Mouse (Mus musculus) left cerebral cortex, adult 11 months (tissue): ENCODE data around the gene Ptpn14.

ENCODE experiments used
- DNase-seq: peaks from one replicate; pipeline ENCODE4 v3.0.0; 2022; ENCODE audit warnings: low spot score

Ptpn14 gene

DNA sequence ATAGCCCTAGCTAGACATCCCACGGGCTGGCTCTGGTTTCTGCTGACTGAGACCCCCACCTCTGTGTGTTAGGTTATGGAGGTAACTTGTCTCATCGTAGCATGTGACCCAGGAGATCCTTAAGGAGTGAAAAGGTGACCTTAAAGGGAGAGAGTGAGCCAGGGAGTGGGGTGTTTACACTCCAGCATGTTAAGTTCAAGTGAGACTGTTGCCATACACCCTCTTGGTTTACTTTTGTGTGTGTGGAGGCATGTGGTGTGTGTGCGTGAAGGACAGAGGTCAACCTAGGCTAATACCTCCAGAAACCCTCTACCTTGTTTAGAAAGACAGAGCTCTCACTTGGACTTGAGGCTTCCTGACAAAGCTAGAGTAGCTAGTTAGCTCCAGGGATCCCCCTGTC is 42.4 kb downstream of the Ptpn14 start:
- no peak for DNase-seq

DNA sequence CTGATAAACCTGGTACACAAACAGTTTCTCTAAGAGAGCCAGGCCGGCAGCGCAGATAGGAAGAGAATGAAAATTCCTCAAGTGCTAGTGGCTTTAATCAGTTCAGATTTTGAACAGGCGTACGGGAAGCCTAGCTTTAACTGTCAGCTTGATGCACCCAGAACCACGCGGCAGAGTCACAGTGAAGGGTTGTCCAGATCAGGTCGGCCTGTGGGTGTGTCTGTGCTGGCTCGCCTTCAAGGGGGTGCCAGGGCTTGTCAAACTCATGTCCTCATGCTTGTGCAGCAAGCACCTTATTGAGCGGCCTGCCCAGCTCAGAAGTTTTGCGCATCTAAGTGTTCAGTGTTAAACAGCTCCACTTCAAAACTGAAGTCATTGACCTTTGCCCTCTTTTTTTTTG is 44.6 kb downstream of the Ptpn14 start:
- no peak for DNase-seq

DNA sequence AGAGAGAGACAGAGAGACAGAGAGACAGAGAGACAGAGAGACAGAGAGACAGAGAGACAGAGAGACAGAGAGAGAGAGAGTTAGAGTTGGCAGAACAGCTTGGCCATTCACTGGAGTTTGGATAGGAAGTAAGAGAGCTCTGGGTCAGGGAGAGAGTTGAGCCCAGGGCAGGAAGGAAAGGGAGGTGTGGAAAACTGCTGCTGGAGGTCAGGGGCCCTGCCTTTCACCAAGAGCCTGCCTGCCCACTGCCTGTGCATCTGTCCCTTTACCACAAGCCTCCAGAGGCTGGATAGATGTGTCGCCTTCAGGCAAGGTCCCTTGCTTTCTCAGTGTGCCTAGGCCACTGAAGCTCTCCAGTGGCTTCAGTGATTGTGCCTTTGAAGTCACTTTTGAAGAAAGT is 46.7 kb downstream of the Ptpn14 start:
- no peak for DNase-seq

DNA sequence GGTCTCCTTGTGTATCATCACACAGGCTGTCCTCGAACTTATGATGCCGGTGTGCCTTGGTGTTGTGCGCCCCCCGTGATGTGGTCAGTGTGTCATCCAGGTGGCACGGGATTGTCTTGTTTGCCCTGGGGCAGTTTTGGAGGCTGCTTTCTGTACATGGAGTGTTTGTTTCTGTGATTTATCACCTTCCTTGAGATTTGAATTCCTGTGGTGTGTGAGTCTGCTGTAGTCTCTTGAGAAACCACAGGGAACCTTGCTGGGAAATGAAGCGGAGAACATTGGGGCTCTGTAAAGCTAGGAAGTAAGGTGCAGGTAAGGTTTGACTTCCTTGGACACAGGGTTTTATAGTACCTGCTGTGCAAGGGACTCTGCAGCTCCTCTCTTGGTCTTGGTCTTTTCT is 49.1 kb downstream of the Ptpn14 start:
- DNase-seq = no peak

DNA sequence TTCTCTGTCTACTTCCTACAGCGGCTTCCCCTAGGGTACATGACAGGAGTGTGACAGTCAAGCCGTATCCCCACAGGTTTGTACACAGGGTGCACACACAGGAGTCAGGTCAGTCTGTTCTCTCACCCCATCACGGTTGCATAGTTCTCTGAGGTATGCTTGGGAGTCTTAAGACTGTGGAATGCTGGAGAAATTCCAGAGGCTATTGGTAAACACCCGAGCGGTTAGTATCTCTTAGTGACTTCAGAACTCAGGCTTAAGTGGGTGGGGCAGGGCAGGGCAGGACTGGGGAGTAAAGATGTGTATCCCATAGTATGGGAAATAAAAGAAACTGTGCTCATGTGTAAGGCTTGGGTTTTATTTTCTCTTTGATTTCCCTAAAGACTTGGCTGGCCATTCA is 50.3 kb downstream of the Ptpn14 start:
- DNase-seq = no peak

DNA sequence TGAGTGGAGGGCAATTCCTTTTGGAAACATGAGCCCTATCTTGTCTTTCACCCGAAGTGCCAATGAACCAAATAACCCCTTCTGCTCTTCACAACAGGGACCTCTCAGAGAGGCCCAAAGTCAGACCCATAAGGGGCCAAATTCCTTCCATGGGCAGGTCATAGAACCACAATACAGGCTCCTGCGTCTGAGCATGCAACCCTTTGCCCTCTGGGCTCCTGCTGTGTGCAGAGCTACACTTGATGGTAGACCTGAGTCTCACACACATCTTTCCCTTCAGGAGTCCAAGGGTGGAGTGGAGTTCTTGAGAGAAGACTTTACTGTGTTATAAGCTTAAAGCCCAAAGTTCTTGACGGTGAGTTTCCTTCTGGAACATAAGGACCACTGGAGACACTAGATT is 51.2 kb downstream of the Ptpn14 start:
- no peak for DNase-seq

DNA sequence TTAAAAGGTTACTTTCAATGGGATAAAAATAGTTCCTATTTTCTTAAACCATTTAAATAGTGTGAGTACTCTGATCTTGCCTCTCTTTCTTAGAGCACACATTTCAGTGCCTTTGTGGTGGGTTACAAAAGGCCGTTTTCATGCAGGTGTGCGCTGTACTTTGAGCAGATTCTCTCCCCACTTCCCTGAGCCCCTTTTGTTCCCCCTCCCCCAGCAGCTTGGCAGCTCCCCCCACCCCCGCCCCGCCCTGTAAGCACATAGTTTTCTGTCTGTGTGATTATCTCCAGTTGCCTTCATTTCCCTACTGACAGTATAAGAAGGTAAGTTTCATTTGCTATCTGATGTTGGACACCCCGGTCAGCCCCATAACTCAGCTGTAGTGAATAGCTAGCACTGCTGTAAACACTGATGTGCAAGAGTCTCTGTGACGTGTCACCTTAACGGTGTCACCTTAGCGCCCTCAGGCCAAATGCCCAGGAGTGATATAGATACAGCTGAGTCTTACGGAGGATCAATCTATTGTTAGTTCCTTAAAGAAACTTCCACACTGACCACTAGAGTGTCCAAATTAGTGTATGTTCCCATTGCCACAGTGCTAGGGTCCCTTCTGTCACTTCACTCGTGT is 53.8 kb downstream of the Ptpn14 start:
- DNase-seq = no peak

DNA sequence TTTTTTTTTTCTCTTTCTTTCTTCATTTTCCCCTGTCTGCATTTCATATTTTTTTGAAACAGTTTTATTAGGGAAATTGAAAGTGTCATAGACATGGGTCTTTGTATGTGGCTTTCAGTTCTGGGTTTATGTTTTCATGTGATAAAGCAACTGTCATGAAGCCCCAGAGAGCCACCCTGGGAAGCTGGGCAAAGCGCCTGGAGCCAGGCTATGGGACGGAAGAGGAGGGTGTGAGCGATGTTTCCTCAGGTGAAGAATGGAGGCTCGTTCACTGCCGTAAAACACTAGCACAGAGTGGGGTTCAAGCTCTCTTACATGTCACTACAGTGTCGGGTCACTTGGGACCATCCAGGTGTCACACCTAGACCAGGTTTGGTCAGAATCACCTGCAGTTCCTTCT is 54.6 kb downstream of the Ptpn14 start:
- DNase-seq = no peak

DNA sequence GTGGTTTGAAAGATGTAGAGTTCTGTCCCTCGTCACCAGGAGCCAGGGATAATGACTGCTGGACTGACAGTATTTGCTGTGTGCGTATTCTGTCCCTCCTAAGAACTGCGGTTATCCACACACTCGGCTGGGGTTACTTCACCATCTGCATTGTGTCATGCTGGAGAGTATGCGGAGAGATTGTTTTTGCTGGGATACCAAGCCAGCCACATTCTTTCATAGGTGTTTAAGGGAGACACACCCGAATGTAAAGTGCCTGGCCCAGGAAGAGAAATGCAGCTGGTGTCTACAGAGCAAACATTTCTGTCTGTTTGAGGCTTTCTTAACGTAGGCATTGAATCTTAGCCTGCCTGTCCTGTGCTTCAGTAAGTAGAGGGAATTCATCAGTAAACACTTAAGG is 56.4 kb downstream of the Ptpn14 start:
- no peak for DNase-seq

DNA sequence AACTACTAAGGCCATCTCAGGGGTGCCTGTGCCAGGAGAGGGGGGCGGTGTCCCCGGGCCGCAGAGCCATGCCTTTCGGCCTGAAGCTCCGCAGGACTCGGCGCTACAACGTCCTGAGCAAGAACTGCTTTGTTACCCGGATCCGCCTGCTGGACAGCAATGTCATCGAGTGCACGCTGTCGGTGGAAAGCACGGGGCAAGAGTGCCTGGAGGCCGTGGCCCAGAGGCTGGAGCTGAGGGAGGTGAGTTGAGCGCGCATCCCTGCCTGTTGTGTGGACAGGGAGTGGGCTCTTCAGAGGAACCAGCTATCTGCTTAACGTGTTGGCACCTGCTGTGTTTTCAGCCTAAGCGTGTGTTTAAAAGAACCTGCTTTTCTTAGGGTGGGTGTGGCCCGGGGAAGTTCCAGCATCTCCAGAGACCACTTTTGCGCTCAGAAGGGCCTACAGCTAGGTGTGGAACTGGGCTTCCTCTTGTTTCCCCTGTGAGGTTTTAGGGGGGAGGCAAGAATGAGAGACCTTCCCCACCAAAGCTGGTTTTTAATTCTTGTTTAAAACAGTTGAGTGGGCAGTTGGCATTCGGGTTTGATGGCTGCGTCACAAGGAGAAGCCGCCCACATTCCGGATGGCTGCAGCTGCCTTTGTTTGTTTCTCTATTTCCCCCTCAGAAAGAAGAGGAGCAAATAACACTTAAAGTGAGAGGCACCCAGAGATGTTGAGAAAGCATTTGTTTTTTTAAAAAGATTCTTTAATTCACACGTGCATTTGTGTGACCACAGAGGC is 58.8 kb downstream of the Ptpn14 start:
- DNase-seq = peak; percentile 33

DNA sequence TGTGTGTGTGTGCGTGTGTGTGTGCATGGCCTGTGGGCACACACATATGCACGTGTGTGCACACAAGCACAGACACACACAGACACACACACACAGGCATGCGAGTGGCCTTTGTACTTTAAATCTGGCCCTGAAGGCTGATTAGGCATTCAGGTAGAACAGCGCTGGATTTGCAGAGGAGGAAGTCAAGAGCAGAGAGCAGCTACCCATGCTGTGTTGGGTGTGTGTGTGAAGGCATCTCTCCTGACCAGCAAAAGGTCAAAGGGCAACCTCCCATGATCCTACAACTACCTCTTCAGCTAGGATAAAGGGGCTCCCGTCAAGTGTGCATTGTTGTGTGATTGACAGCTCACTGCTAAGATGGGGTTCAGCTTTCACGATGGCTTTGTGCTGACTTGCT is 61.5 kb downstream of the Ptpn14 start:
- DNase-seq = no peak

DNA sequence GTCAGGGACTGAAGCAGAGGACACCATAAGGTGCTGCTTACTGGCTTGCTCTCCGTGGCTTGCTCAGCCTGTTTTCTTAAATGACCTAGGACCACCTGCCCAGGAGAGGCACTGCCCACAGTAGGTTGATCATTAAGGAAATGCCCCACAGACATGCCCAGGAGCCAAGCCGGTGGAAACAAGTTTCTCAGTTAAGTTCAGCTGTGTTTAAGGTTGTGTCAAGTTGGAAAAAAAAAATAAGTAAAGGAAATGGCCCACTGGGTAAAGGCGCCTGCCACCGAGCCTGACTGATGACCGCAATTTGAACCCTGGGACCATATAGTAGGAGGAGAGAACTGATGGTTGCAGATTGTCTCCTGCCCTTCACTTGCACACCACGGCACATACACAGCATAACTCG is 62.6 kb downstream of the Ptpn14 start:
- no peak for DNase-seq

DNA sequence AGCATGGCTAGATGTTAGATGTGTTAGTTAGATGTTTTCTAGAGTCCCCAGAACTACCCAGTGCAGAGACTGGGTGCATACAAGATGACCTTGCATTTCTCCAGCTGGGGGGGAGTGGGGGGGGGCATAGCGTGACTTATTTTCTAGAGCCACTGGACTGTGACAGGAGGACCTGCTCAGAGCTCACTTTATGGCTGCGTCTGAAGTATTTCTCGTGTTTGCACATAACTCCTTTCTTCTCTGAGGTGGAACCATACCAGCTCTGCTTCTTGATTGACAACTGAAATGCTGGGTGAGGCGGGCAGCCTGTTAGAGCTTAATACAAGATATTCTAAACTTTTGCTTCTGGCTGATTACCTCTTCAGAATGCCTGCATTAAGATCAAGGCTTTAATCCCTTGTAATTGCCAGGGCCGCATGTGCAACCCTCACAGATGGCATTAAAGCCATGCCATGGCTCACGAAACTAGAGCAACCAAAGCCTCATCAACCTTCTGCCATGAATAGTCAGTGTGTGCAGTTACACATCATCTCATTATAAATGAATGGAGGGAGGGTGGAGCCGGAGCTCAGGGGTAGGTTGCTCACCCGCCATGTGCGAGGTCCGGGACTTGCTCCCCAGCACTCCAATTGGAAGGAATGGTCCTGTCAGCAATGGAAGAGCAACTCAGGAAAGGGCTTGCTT is 63.6 kb downstream of the Ptpn14 start:
- no peak for DNase-seq

DNA sequence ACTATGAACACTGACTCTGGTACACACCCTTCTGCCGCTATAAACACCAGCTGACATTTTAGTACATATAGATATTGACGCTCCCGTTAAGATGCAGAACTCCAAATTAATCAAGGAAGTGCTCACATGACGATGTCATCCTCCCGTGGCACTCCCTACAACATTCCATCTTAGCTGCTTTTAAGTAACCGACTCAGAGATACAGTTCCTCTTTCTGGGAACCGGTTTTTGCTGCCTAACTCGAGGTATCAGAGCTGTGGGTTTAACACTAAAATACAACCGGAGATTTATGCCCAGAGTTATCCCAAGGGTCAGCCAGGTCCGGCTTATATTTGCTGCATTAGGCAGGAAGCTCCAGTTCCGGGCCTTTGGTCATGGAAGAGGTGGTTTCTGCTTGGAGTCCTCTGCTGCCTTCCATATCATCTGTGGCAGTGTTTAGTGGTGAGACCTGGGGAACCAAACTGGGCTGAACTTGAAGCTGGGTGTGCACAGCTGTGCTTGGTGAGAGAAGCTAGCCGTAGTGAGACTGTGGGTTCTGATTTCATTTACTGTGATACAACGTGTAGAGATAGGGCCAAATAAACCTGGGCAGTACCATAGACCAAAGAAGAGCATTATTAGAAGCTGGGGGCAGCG is 64.6 kb downstream of the Ptpn14 start:
- no peak for DNase-seq

DNA sequence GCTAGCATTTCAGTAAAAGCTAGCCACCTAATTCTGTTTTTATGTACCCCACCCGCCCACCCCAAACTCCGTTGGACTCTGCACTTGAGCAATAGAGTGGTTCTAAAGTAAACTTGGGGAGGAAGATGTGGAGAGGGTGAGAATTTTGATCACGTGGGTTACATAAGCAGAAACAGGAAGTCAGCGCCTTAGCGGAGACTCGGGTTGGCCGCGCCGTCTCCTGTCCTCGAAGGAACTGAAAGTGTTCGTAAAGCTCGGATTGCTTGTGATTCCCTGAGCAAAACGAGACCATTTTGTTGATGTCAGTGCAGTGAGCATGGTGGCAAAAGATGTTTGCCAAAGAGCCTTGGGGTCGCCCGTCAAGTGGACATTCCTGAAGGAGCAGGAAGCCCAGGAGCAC is 70.9 kb downstream of the Ptpn14 start:
- no peak for DNase-seq

DNA sequence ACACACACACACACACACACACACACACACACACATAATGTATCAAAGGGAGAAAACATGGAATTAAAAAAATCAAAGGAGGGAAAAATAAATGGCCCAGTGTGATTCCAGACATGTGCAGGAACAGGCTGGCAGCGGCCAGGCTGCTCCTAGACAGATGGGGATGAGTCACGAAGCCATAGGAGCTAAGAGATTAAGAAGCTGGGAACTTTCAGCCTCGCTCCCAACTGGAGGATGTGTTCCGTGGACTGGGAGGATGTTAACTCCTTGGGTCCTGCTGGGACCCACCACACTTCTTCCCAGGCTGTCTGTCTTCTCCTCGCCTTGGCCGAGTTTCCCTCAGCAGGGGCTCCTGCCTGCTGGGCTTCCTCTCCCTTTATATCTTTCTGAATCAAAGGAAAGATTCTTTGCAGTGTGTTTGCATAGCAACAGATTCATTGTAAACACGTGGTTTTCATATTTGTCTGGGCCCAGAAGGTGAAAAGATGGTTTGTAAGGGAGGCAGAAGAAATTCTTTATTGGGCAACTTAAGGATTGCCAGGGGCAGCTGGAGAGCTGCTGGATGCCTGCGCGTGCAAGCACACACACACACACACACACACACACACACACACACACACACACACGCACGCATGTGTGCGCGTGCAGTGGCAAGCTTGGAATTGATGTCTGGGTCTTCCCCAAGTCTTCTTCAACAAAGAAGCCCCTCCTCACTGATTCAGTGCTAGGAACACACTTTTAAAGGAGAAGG is 72.3 kb downstream of the Ptpn14 start:
- peak; percentile 19 for DNase-seq

DNA sequence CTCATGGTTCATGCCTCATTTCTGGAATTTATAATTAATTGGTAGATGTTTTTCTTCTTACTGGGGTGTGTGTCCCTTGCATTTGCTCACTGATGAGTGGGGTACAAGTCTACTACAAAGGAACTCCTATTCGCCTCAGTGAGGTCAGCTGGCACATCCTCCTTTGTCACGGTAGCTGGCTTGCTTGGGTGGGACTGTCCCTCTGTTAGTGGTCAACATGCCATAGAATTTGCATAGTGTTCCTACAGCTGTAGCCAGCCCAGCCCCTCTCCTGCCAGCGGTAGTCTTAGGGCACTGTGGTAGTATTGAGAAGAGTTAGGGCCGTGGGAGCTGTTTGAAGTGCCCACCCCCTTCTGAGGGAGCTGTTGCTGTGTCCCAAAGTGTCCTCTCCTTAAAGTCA is 73.2 kb downstream of the Ptpn14 start:
- DNase-seq = no peak

DNA sequence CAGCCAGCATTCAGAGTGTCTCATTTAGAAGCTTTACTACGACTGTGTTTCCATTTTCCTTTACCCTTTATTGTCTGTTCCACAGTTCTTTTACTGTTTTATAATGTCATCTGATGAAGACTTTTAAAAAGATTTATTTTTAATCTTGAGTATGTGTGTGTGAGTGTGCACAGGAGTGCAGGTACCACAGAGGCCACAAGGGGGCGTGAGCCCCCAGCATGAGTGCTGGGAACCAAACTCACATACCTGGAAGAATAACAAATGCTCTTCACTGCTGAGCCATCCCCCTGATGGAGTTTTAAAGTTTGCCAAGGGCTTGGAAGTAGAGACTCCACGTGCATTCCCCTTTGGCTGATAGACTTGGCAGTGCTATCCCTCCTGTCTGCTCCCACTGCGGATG is 74.5 kb downstream of the Ptpn14 start:
- DNase-seq = no peak

DNA sequence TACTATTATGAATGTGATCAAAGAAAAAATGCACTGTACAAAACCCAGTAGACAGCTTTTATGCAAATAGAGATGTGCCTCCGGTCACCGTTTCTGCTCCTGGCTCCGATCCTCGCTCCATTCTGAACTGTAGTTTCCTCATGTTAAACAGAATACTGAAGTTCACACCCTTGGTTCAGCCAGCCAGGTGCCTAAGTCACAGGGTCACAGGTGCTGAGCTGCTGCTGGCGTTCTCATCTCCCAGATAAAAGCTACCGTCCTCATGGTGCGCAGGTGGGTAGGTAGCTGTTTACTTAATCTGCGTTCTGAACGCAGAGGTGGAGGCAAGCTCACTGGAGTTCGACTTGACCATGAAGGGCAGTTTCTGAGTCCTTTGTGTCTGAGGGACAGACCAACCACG is 75.7 kb downstream of the Ptpn14 start:
- no peak for DNase-seq

DNA sequence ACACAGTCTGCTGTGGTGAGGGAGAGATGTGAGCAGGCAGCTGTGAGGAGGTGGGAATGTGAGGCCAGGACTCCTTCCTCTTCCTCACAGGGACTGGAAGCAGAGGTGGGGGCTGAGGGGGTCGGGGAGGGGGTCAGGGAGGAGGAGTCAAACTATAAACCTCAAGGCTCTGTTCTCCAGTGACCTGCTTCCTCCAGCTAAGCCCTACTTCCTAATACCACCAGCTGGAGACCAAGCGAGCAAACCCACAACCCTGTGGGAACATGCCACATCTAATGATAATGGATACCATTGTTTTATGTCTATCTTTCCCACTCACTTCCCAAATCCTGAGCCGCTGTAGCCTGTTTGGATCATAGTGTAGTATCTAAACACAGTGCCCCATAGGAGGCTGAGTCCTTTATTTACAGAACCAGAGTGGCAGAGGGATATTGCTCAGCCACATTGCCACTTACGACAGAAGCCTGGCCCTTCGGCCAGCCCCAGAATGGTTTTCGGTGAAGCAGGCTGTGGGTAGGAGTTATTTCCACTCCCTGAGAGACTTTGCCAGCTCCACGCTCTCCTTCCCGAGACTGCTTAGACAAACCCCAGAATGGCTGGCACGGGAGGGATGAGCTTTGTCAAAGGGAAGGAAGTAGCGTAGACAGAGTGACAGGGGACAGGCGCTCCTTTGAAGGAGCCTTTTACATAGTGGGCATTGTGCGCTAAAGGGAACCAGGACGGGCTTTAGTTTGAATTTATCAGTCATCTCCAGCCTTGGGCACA is 78.6 kb downstream of the Ptpn14 start:
- DNase-seq = no peak

DNA sequence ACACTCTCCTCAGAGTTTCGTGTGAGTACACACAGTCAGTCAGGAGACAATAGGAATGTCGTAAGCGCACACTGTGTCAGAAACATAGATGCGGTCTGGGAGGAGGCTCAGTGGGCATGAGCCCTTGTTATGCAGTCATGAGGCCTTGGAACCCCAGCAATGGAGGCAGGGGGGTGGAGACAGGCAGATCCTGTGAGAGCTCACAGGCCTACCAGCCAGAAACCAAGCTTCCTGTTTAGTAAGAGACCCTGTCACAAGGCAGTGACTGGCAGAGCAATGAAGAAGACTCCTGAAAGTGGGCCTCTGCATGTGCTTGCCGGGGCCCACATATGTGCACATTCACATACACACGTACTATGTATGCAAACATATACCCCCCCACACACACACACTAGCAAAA is 79.9 kb downstream of the Ptpn14 start:
- no peak for DNase-seq

DNA sequence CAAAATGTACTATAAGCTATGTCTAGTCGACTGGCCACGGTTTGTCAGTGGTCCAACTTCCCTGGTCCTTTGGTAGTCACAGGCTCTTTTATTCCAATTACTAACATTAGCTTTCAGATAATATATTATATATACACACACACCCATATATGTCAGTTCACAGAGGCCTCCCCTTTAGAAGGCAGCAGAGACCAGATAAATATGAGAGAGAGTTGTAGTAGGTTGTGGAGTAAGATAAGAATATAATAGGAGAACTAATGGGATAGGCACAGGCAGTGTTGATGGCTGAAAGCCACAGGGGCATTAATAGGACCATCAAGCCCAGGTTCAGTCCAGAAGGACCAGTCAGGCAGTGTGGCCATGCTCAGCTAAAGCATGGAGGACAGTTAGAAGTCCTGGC is 80.4 kb downstream of the Ptpn14 start:
- no peak for DNase-seq
